Mouse (Mus musculus): ENCODE measurements around the gene Nyap2.

The Nyap2 gene

DNA sequence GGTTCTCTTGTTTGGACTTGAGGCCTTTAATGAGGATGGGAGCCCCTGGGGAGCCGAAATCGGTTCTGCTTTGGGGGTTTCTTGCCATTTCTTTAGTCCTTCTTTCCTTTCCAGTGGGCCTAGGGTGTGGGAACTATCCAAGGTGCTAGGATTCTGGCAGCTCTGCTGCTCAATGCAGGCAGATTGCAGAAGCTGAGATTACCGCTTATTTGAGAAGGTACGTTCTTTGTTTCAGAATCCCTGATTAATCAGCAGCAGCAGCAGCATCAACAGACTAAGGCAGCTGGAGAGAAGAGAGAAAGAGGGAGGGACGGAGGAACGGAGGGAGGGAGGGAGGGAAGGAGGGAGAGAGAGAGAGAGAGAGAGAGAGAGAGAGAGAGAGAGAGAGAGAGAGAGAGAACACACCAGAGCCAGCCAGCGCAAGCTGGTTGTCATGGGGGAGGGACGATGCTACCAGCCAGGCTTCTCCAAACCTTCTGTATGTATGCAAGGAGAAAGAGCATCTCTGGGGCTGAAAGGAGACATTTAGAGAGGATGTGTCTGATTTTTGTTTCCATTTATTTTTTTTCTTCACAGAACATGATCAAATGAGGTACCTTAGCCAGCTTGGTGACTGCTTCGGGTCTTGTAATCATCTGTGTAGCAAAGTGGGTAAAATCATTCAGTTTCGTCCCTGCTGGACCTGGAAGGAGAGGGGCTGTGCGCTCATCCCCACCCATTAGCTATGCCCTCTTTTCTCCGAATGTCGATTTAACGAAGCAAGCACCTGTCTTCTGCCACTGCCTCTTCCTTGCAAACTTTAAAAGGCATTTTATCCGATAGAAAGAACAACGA is at the start of gene Nyap2:
TSS of gene Nyap2 (plus strand) at position 120 of the 834 bp plus-strand sequence.
- DNase-seq (ENCODE audit: low spot score): no peak

DNA sequence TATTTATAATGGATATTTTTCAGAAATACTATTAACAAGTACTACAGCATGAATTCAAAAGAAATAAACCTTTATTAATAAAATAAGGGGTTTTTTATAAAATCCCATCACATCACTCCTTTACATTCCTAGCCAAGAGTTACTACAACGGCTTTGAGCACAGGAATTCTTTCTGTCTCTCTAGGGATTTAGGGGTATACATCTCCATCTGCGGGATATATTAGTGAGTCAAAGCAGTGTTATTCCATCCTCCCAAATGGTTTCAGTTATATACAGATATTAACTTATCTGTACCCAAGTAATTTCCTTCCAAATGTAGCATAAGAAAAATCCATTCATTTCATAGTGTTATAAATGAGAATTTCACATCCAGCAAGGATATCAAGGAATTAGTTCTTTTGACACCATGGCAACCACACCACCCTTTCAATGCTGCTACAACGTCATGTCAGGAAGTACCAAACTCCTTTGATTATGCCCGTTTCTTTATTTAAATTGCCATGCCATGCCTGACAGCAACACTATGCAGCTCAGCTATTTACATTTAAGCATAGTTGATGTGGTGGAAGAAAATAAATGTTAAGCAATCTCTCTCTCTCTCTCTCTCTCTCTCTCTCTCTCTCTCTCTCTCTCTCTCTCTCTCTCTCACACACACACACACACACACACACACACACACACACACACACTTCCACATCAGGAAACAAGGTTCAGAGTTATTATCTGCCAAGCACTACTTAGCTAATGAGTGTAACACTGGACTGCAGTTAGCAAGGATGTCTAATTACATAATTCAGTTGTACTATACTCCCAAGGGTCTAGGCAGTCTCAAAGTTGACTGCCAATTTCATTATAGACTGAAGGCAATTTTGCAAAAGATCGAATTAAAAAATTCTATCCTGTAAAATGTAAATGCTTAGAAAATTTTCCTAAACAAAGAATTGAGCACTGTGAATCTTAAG is 33.6 kb upstream of the Nyap2 start:
- DNase-seq (ENCODE audit: low spot score): no peak

DNA sequence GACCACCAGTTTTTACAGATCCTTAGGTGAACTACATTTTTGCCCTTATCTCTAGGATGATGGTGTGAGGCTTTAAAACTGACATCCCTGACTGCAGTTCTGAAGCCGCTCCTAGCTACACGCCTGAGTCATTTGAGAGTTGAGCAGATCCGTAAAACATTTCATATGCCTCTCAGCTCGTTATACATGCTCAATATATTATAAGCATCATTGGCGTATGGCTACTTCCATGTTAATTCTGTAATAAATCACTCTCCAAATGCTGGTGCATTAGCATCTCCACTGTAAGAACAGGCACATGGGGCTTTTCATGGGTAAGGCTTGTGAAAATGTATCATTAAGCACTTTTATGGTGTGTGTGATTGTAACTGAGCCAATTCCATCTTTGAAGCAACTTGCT is 18.4 kb upstream of the Nyap2 start:
- DNase-seq (ENCODE audit: low spot score): no peak

DNA sequence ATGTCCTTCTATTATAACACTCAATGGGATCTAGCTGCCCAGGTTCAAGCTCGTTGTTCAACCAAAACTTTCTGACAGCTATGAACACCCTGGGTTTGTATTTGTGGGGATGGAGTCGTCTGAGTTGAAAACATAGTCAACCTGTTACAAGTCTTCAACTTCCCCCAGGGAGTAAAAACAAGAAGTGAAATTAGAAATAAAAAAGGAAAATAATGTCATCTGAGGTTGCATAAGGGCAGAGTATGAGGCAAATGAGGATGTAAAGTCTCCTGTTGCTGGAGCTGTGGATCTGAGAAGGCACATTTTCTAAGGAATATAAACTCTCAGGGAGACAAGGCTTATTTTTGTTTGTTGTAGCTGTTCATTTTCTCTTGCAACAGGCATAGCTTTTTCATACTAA is 17.9 kb upstream of the Nyap2 start:
- no peak for DNase-seq (ENCODE audit: low spot score)

DNA sequence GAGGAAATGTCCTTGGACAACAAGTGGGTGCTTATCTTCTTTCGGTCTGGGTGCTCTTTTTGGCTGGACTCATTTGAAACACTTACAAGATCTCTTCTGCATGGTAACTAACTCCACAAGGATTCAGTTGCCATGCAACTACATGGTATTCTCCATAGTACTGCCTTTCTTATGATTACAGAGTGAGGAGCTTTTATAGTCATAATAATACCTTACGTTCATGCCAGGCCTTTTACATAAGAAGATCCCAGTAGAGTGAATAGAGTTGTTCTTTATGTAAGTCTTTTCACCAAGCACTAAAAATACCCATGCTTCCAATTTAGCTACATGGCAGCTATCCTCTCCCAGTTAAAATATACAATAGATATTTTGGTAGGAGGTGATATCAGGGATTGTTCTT is 13.9 kb upstream of the Nyap2 start:
- no peak for DNase-seq (ENCODE audit: low spot score)

DNA sequence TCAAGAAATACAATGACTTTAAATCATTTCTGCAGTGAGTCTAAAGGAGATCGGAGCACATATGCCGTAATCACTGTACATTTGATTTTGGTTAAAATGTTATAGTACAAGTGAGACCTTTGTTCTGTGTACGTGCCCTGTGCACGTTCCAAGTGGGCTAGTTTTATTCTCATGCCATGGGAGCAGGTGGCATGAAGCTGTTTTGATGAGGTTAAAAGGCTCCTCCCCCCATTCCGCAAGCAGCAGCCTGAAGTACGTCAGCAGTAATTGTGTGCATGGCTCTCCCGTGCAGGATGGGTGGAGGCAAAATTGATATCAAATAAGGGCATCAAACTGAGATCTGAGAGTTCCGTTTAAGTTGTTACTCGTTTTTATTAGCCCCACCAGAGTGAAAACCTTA is 491 bp upstream of the Nyap2 start:
- DNase-seq (ENCODE audit: low spot score): no peak

DNA sequence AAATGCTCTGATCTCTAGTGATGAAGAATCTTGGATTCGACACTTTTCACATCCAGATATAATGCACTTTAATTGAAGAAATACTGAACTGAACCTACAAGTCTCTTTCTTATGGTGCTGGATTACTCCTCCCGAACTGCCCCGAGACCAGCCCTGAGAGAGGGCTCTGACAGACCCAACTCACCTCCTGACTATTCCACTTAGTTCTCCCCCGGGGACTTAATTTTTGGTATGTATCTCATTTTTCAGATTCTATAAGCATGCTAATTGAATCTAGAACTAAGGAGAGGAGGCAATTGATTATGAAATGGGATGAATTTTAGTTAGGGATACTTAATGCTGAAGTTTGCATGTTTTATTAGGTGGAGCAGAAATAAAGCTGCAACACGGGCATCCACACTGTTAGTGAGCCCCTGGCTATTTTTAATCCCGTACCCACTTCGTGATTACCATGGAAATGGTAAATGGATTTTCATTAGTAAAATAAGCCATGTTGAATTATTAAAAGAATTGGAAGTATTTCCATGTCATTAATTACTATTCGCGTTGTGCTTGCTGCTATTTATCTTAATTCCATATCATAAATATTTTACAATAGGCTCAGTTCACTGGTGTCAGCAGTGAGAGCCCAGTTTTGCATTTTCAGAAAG is 1.0 kb downstream of the Nyap2 start:
- DNase-seq (ENCODE audit: low spot score): no peak

DNA sequence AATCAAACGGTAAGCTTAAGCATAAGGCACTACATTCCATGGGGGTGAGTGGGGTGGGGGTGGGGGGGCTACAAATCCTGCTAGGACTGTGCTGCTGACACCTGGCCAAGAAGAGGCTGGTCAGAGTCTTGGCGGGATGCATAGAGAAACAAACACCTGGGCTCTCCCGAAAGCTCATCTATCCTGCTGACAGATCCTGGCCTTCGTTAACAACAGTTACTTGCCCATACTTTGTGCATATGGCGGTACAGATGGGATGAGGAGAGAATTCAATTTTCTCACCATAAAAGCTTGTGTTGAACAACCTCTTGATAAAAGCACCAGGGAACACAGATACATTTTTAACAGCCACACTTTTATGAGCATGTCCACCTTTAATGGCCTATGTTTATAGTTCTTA is 10.7 kb downstream of the Nyap2 start:
- DNase-seq (ENCODE audit: low spot score): no peak

DNA sequence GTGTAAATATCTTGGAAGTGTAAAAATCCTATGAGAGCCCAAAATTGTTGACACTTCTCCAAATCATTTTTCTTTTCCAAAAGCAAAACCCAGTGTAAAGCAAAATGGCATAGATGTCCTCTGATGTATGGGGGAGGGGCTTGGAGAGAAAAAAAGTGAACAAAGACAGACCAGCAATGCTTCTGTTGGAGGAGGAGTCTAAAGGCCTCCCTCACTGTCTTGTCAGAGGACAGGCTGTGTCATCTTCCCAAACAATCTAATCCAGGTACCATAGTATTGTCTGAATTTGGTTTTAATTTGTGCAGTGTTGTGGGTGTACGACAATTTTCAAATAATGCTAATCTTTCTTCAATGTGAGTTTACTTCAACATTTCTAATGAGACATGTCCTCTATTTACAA is 13.7 kb downstream of the Nyap2 start:
- DNase-seq (ENCODE audit: low spot score): no peak

DNA sequence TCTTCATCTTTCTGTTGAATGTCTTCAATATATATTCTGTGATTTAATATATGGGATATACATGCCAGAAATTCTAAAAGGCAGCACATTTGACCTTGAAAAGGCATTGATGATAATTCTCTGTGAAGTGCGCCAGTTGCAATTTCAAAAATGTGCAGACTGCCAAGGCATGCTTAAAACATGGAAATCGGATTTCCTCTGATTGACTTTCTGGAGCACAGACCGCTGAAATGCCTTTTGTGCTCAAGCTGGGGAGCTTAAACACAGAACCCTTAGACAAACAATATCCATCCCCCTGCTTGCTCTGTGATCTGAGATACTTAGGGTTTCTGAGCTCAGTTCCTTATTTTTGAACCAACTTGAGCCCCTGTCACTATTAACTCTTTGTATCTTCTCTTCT is 14.2 kb downstream of the Nyap2 start:
- no peak for DNase-seq (ENCODE audit: low spot score)

DNA sequence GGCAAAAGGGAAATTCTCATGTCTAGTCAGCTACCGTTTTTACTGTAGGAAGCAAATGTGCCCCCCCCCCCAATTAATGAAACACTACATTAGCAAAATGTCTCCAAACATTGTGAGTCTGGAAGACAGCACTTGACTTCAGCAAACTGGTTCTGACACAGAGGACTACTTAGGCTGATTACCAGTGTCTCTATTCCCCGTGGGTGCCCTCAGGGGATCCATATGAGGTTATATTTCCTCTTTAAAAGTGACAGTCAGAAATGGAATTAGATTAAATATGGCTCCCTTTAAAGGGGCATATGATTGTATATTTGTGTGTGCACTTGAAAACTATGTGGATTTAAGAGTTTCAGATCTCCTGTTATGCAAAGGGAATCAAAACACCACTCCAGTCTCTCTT is 15.3 kb downstream of the Nyap2 start:
- DNase-seq (ENCODE audit: low spot score): no peak

DNA sequence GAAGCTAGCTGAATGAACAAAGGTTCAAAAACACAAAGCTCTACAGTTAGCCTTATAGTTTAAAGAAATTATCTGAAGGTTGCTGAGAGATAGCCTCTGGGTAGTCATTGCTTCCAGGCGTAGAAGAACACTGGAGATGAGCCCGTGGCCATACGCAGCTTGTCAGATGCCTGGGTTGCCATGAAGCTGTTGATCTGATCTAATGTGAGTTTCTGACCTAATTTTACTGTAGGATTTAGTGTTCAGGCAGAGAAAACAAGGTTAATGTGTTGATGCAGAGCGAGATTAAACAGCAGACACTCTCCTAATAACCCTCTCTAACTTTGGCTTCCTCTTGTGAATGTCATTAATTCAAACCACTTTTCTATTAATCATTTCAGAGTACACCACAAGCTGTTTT is 16.1 kb downstream of the Nyap2 start:
- DNase-seq (ENCODE audit: low spot score): no peak

DNA sequence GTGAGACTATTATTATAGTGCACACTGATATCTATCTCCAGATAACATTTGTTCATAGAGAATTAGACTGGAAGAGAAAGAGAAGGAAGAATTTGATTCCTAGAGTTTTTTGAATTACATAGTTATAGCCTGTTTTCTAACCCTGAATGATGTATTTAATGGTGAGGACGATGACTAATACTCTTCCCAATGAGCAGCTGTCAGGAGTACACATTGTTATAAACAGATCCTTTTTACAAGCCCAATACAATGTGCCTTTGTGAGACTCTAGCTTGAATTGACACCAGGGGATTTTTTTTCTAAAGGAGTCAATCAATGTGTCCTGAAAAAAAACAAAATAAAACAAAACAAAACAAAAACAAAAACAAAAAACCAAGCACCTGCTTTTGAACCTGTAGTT is 22.2 kb downstream of the Nyap2 start:
- DNase-seq (ENCODE audit: low spot score): no peak

DNA sequence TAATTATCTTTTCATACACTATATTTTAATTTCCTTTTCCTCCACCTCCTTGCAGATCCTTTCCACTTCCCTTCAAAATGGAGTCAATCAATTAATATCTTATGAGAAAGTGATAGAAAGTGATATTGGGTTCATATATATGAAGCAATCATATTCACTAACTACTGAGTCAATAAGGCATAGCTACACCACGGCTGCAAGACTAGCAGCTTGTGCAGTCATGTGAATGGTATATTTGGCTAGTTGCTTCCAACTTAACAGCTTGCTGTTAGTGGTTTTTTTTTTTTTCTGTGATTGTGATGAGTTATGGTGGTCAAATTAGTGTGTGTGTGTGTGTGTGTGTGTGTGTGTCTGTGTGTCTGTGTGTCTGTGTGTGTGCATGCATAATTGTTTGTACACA is 25.0 kb downstream of the Nyap2 start:
- no peak for DNase-seq (ENCODE audit: low spot score)

DNA sequence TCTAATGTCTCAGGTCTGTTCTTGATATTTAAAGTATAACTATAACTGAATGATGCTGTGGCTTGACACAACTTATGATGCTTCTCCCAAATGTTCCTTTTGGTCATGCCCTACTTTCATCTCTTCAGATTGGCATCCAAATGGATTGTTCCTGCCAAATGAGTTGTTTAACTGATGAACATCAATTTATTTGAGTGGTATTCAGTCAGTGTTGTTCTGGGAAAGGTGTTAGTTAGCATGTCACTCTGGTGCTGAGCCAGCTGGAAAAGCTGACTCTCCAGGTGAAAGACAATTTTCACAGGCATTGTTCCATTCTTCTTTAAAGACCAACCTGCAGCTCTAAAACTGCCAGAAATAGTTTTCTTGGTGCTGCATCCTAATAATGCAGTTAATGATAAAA is 43.0 kb downstream of the Nyap2 start:
- no peak for DNase-seq (ENCODE audit: low spot score)

DNA sequence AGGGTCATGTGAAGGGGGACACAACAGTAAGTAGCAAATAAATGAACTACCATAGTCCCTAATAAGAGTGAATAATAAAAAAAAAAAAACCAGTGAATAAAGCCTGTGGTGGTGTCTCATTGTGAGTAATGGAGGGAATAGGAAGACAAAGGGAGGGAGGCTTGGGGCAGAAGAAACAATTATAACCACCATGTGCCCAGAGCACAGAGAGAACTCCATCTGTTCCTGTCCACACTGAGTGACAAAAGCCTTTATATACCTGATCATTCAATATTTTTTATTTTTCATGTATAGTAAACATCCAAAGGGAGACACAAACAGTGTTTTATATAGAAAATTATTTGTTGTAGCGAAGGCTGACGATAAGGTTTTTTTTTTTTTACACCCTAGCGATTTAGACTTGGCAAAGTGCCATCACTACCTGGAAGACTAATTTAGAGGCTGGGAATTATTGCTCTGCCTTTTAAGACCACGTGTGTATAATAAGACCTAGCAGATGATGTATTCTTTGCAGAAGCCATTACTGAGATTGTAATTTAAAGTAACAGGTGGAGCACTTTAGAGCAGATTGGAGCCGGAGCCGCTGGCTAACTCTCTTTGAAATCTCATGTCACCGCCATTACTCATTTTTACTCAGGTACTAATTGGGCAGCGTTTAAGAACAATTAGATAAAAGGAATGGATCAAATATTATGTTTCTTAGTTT is 55.4 kb downstream of the Nyap2 start:
- DNase-seq (ENCODE audit: low spot score): no peak

DNA sequence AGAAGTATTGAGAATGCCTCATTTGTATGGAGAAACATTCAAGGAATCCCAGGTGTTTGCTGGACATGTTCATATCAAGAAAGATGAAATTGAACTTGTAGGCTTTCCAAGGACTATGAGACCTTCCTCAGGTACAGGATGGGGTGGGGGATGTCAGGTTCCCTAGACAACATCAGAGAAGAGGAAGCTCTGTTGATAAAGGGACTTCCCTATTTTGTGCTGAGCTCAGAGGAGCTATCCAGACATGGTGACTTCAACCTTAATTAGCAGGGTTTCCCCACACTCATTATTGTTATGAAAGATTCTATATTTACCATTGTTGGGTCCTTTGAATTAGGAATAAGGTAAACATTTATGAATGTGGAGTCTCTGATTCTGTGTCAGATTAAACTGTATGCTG is 67.1 kb downstream of the Nyap2 start:
- DNase-seq (ENCODE audit: low spot score): no peak

DNA sequence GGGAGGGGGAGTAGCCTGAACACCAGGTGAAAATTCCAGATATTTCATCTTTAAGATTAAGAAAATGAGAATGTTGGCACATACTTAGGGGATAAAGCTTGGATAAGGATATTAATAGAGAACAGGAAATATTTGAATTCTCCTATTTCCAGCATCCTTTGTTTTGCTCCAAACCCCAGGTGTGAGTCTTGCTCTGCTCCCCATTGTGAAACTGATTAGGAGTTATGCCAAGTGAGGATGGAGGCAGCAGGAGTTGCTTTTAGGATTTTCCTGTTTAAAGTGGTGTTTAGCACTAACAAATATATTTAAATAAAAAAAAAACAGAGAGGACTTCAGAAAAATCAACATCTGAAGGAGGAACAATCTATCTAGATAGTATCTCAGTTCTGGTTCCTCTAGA is 68.8 kb downstream of the Nyap2 start:
- no peak for DNase-seq (ENCODE audit: low spot score)

DNA sequence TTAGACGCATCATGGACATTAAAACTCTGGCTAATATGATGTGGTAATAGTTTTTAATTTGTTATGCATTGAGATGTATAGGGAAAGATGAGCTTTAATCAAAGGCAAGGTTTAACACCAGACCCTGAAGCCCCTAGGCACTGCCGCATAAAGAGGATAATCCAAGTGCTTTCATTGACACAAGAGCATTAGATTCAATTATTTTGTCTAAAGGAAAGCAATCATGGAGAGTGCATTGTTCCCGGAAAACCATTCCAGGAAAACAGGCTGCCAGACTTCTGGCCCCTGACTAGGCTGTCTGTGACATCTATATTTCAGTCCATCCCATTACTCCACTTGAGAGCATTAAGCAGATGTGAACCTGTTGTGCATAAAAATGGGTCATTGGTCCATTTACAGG is 92.5 kb downstream of the Nyap2 start:
- DNase-seq (ENCODE audit: low spot score): no peak

DNA sequence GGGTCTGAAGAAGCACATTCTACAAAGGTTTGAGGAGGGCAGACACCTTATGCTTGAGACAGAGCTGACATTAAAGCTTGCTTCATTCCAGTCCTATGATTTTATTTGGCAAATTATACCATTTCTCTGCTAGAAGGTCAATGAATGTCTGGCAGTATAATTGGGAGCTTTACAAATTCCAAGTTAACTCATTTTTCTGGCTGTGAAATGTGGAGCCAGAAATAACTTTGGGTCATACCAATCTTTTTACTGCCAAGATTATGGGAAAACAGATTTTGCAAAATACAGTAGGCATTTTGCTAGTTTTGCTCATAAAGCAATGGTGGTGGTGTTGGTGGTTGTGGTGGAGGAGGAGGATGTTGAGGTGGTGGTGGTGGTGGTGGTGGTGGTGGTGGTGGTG is 96.0 kb downstream of the Nyap2 start:
- DNase-seq (ENCODE audit: low spot score): no peak

DNA sequence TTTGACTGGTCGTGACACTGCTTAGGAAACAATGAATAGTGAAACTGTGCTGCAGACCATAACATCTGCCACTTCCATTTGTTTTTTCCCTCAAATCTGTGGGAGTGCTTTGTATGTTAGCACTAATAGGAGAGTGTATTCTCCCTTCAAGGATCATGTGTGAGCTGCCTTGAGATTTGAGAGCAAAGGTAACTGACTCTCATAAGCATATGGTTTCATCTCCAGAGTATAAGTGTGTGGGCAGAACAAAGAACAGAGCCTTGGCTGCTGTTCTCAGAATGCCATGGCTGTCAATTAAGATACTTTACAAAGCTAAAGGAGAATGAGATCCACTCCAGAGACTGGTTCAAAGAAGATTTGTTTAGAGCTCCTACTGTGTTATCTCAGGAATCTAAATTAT is 96.6 kb downstream of the Nyap2 start:
- no peak for DNase-seq (ENCODE audit: low spot score)

DNA sequence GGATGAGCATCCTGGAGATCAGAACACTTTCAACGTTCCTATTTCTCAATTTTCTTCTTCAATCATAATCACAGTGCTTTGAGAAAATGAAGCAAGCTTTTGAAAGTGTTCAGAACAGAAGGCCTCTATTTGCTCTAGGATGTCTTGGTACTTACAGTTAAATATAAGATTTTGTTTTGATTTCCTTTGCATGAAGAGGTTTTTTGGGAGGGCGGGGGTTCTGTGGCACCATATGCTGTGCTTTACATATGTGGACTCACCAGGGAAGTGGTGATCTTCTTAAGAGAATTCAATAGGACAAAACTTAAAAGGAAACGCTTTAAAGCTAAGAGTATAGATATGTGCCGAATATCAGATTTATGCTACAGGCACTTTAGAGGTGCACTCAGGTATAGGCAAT is 103.0 kb downstream of the Nyap2 start:
- no peak for DNase-seq (ENCODE audit: low spot score)
